Mouse (Mus musculus): ENCODE data around the gene Rpusd3.

Gene Rpusd3

GRCm38 (mm10) chr6:113384351-113384927, 34.7 kb downstream of the Rpusd3 start:
- DNase-seq = no peak

- peak; percentile 32 to 40 for DNase-seq
These were observed 38.7 kb downstream of the Rpusd3 start for GRCm38 (mm10) chr6:113380480-113380879.

- DNase-seq = no peak
These were observed 39.9 kb downstream of the Rpusd3 start for GRCm38 (mm10) chr6:113379246-113379645.

- DNase-seq = peak; percentile 90 to 93
These were observed 41.4 kb downstream of the Rpusd3 start, which contains the start of the genes Tada3 and Arpc4 for GRCm38 (mm10) chr6:113377496-113378385. Gene Tada3 (minus strand): TSS chr6:113377883. Gene Arpc4 (plus strand): TSS chr6:113378115.

DNA sequence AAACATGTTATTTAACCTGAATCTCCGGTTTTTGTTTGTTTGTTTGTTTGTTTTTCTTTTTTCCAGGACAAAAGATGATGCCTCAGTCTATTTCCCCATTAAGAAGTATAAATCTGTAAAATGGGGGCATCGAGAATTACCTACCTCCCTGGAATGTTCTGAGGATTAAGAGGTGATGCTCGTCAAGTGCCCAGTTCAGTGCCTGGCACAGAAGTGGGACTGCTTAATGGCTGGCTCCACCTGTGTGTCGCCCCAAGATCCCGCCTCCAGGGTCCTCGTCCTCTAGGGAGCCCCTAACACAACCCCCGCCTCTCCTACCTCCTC, 42.0 kb downstream of the Rpusd3 start:
- DNase-seq = no peak

- no peak for DNase-seq
These were observed 45.6 kb downstream of the Rpusd3 start for GRCm38 (mm10) chr6:113373491-113373890.

DNA sequence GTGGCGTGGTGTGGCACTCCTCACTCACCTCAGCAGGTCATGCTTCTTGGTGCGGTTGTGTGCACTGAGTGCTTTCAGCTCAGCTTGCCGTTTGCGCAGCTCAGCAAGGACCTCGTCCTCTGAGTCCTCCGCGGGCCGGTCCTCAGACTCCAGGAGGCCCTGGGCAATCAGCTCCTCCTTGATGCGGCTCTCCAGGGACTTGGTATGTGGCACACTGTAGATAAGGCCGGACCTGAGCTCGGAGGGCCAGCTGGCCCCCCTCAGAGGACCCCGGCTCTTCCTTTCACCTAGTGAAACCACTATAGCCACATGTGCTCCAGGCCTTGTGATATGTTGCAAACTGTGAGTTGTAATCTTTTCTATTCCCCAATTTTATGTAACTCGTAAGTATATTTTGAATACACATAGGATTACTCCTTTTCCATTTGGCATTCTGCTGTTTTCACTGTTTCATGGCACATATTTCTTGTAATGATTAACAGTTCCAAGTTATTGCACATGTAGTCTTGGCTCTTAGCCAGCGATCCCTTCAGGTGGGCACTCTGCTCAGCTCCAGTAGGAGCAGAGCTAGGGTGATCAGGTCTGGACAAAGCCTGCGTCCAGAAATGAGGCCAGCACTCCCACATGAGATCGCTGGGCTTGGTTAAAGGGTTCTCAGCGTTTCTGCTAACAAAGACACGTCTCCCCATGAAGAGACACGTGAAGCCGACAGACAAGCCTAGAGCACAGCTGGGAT, 48.8 kb downstream of the Rpusd3 start:
- no peak for DNase-seq

DNA sequence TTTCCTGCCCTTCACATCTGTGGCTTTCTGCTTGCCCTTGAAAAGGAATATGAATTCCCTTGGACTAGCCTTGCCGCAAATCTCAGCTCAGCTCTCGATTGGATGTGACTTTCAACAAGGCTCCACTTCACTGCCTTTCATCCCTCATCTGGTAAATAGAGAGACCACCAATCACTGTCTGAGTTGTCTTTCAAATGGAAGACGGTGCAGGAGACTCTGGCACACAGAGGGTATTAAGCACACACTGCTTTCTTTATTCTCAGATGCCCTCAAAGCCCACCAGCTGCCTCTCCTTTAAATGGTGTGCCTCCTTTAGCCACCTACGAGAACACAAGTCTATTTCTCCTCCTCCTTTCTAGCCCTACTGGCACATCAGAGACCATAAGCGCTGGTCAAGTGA, 50.6 kb downstream of the Rpusd3 start:
- no peak for DNase-seq

DNA sequence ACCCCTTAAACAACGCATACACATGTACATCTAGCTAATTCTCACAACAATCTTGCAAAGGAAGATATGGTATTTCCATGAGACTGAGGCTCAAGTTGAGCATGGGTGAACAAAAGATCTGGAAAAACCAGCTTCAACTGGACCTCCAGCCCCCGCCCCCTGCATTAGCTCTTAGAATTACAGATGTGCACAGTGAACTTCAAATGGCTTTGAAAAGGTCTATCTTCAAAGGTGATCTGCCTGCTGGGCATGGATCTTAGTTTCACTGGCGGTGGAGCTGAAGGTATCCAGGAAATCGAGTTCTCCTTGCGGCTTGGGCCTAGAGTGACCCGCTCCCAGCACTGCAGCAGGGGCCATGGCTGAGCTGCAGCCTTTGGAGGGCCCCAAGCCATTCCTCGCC, 51.0 kb downstream of the Rpusd3 start:
- DNase-seq = no peak

- DNase-seq = no peak
These were observed 51.6 kb downstream of the Rpusd3 start for GRCm38 (mm10) chr6:113367574-113367973.

- DNase-seq = no peak
These were observed 52.5 kb downstream of the Rpusd3 start for GRCm38 (mm10) chr6:113366639-113367038.

All from kidney, adult 8-10 months (tissue).